Mouse (Mus musculus): ENCODE results near the gene Agbl4. TPM values are rescaled to one million over a fixed set of nuclear protein-coding genes. Genes with fewer than 3 reads are reported as not detected.

Gene Agbl4
- total and polyA plus RNA-seq, 3 experiments: not detected

GRCm38 (mm10) chr4:110832776-110833175, 435.3 kb downstream of the Agbl4 start:
- no peaks in the 10 kb centered on the region for H3K36me3 ChIP-seq (replicated peaks in 1 of 2; ENCODE audit: control insufficient read depth in 1 of 2, insufficient read depth in 1 of 2, low read length in 1 of 2)
- no peaks in the 10 kb centered on the region for H3K9me3 ChIP-seq (replicated peaks; ENCODE audit: low read length)
- H3K4me2 ChIP-seq (ENCODE audit: insufficient read depth, low read depth, poor library complexity, severe bottlenecking): no peak overlapping the region
- TF ChIP-seq ZC3H11A (IDR thresholded peaks at IDR 0.05; ENCODE audit: low read depth, low read length): no peak
- dilution Hi-C loops (cut with MboI; ENCODE audit: extremely low pct_ligation_motif_present, extremely low pct_unique_long_range_greater_than_20kb, low sequenced_read_pairs): no loop called here
- no peak overlapping the region for H3K27ac ChIP-seq (ENCODE audit: insufficient read depth, low read depth)
- no peaks in the 10 kb centered on the region for H3K27me3 ChIP-seq (replicated peaks)
- no peaks in the 10 kb centered on the region for H3K4me1 ChIP-seq (ENCODE audit: control insufficient read depth in 1 of 2, insufficient read depth in 2 of 2)
- H3K79me2 ChIP-seq (replicated peaks; ENCODE audit: control insufficient read depth, extremely low read depth, insufficient read depth, poor library complexity, severe bottlenecking): no peaks in the 10 kb centered on the region
- in situ Hi-C loops (cut with MboI; ENCODE audit: low pct_ligation_motif_present, low pct_unique_long_range_greater_than_20kb, low sequenced_read_pairs): no loop called here
- H3K9ac ChIP-seq (ENCODE audit: insufficient read depth, low read depth): no peak overlapping the region
- no peak for DNase-seq (ENCODE audit: extremely low read depth)
- no peak overlapping the region for H3K4me3 ChIP-seq (replicated peaks in 1 of 3; ENCODE audit: low read depth in 2 of 3, low read length in 2 of 3, poor library complexity in 1 of 3)

- TF ChIP-seq E2F4 (IDR thresholded peaks at IDR 0.05; ENCODE audit: insufficient replicate concordance, low read depth, low read length): no peak
- TF ChIP-seq MAFK (IDR thresholded peaks at IDR 0.05; ENCODE audit: insufficient replicate concordance, low read length): no peak
- no peak for TF ChIP-seq POLR2A (IDR thresholded peaks at IDR 0.05; ENCODE audit: low read depth, low read length)
- no peak for TF ChIP-seq JUND (conservative IDR thresholded peaks at IDR 0.05; ENCODE audit: low read depth, low read length)
- no peak for TF ChIP-seq POLR2AphosphoS2 (IDR thresholded peaks at IDR 0.05; ENCODE audit: low read depth, low read length)
- TF ChIP-seq BHLHE40 (IDR thresholded peaks at IDR 0.05; ENCODE audit: low read depth, low read length): no peak
- no peak for TF ChIP-seq UBTF (IDR thresholded peaks at IDR 0.05; ENCODE audit: low read depth, low read length)
- no peak for TF ChIP-seq TCF12 (IDR thresholded peaks at IDR 0.05; ENCODE audit: low read depth, low read length)
- no peak for TF ChIP-seq USF2 (conservative IDR thresholded peaks at IDR 0.05; ENCODE audit: low read depth, low read length)
- no peak for TF ChIP-seq ETS1 (conservative IDR thresholded peaks at IDR 0.05; ENCODE audit: low read depth, low read length)
- DNase-seq (ENCODE audit: extremely low read depth): no peak
- Histone ChIP-seq H3K79me2 (replicated peaks; ENCODE audit: control insufficient read depth, extremely low read depth, insufficient read depth, poor library complexity, severe bottlenecking) (no peaks in the 10 kb centered on the region), H3K27ac (ENCODE audit: insufficient read depth, low read depth) (no peak overlapping the region), H3K4me2 (ENCODE audit: insufficient read depth, low read depth, poor library complexity, severe bottlenecking) (no peak overlapping the region), H3K4me1 (ENCODE audit: control insufficient read depth in 1 of 2, insufficient read depth in 2 of 2) (no peaks in the 10 kb centered on the region), H3K27me3 (replicated peaks) (no peaks in the 10 kb centered on the region), H3K9me3 (replicated peaks; ENCODE audit: low read length) (no peaks in the 10 kb centered on the region), H3K36me3 (replicated peaks in 1 of 2; ENCODE audit: control insufficient read depth in 1 of 2, insufficient read depth in 1 of 2, low read length in 1 of 2) (no peaks in the 10 kb centered on the region), H3K4me3 (replicated peaks in 1 of 3; ENCODE audit: low read depth in 2 of 3, low read length in 2 of 3, poor library complexity in 1 of 3) (no peak overlapping the region), H3K9ac (ENCODE audit: insufficient read depth, low read depth) (no peak overlapping the region)
- dilution Hi-C loops (cut with MboI; ENCODE audit: extremely low pct_ligation_motif_present, extremely low pct_unique_long_range_greater_than_20kb, low sequenced_read_pairs) (no loop called here), in situ Hi-C loops (cut with MboI; ENCODE audit: low pct_ligation_motif_present, low pct_unique_long_range_greater_than_20kb, low sequenced_read_pairs) (no loop called here)
Observed at GRCm38 (mm10) chr4:110879719-110880443, 482.4 kb downstream of the Agbl4 start.

GRCm38 (mm10) chr4:110916061-110916460, 518.6 kb downstream of the Agbl4 start:
- Histone ChIP-seq H3K9me3 (replicated peaks; ENCODE audit: low read length) (peaks cover 2% of the 10 kb centered on the region), H3K9ac (ENCODE audit: insufficient read depth, low read depth) (no peak overlapping the region), H3K36me3 (replicated peaks in 1 of 2; ENCODE audit: control insufficient read depth in 1 of 2, insufficient read depth in 1 of 2, low read length in 1 of 2) (no peaks in the 10 kb centered on the region), H3K27ac (ENCODE audit: insufficient read depth, low read depth) (no peak overlapping the region), H3K4me1 (ENCODE audit: control insufficient read depth in 1 of 2, insufficient read depth in 2 of 2) (no peaks in the 10 kb centered on the region), H3K4me3 (replicated peaks in 1 of 3; ENCODE audit: low read depth in 2 of 3, low read length in 2 of 3, poor library complexity in 1 of 3) (no peak overlapping the region), H3K4me2 (ENCODE audit: insufficient read depth, low read depth, poor library complexity, severe bottlenecking) (no peak overlapping the region), H3K27me3 (replicated peaks) (no peaks in the 10 kb centered on the region), H3K79me2 (replicated peaks; ENCODE audit: control insufficient read depth, extremely low read depth, insufficient read depth, poor library complexity, severe bottlenecking) (no peaks in the 10 kb centered on the region)
- TF ChIP-seq JUND (conservative IDR thresholded peaks at IDR 0.05; ENCODE audit: low read depth, low read length): no peak
- in situ Hi-C loops (cut with MboI; ENCODE audit: low pct_ligation_motif_present, low pct_unique_long_range_greater_than_20kb, low sequenced_read_pairs) (no loop called here), dilution Hi-C loops (cut with MboI; ENCODE audit: extremely low pct_ligation_motif_present, extremely low pct_unique_long_range_greater_than_20kb, low sequenced_read_pairs) (no loop called here)
- no peak for DNase-seq (ENCODE audit: extremely low read depth)
